Mouse (Mus musculus): ENCODE measurements around the gene Agap1.

DNA sequence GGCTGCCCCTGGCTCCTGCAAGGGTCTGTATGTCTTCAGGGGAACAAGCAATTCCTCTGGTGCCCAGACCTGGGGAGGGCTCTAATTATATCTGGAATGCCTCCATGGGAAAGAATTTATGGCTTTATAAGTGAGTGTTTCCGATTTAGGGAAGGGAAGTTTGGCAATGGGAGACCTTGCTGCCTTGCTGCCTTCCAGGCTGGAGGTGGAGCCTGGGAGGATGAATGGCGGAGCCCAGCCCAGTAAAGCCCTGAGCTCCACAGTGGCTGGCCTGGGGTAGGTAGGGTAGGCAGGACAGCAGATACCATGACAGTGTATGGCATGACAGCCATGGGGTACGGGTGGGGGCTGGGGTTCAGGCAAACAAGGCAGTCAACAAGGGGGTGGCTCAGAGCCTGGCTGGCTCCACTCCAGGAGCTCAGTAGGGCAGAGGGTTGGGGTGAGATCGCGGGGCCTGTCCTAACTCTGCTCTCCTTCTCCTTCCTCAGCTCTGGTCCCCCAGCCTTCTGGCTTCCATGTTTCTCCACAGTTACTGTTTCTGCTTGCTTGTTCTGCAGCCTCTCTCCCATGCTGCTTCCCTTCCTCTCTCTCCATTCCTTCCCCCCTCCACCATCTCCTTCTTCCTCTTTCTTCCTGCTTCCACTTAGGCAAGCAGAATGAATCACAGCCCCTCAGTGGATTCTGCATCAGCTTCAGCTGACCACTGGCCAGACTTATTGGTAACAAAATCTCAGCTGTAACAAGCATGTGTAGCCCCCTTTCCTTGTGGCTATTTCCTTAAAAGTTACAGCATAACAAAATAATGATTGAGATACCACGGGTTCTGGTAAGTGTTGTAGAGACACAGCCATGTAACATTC, 114.2 kb downstream of the Agap1 start:
- TF ChIP-seq ZMIZ1 (IDR thresholded peaks at IDR 0.05; ENCODE audit: low read depth, low read length) = no peak
- no peak for TF ChIP-seq MXI1 (IDR thresholded peaks at IDR 0.05; ENCODE audit: low read depth, low read length)
- TF ChIP-seq GATA1 (IDR thresholded peaks at IDR 0.05; ENCODE audit: low read depth, low read length) = no peak

Measured in MEL (cell line).